Mouse (Mus musculus) hindbrain, embryonic 11.5 days (tissue): ENCODE results near the gene Prdm4. TPM values are rescaled to one million over a fixed set of nuclear protein-coding genes. Genes with fewer than 3 reads are reported as not detected.

Experiments
- ATAC-seq: fragments of 200-750 bp; cut with Nextera tagmentation; 2 replicates; pipeline ENCODE4 v1.8.0; 2017; ENCODE audit warnings: mild to moderate bottlenecking, moderate TSS enrichment, moderate library complexity; ENCODE audit not compliant: low FRiP score
- DNase-seq: peaks from one replicate; pipeline ENCODE4 v3.0.0-alpha.2; 2015; ENCODE audit warnings: low spot score
- H3K27ac ChIP-seq: fragments of 300-500 bp; sonication (generic); 2 replicates; pipeline ENCODE4 v1.5.1; 2014; ENCODE audit warnings: mild to moderate bottlenecking, low read depth, low read length
- H3K27me3 ChIP-seq: fragments of 300-500 bp; sonication (generic); 2 replicates; pipeline ENCODE4 v1.6.1; 2014; ENCODE audit warnings: mild to moderate bottlenecking, low read length, moderate library complexity, mixed read lengths; ENCODE audit not compliant: control insufficient read depth, insufficient read depth
- H3K36me3 ChIP-seq: fragments of 300-500 bp; sonication (generic); 2 replicates; pipeline ENCODE4 v1.6.1; 2014; ENCODE audit warnings: mild to moderate bottlenecking, low read length, moderate library complexity, mixed read lengths; ENCODE audit not compliant: control insufficient read depth, insufficient read depth
- H3K4me1 ChIP-seq: fragments of 300-500 bp; sonication (generic); replicated peaks from 2 replicates; pipeline ENCODE4 v1.6.1; 2014; ENCODE audit warnings: low read length, mixed read lengths; ENCODE audit not compliant: control insufficient read depth, insufficient read depth
- H3K4me2 ChIP-seq: fragments of 300-500 bp; sonication (generic); replicated peaks from 2 replicates; pipeline ENCODE4 v1.6.1; 2014; ENCODE audit warnings: mild to moderate bottlenecking, low read depth, low read length
- H3K4me3 ChIP-seq: fragments of 300-500 bp; sonication (generic); 2 replicates; pipeline ENCODE4 v1.5.1; 2014; ENCODE audit warnings: low read depth, low read length
- H3K9ac ChIP-seq: fragments of 300-500 bp; sonication (generic); 2 replicates; pipeline ENCODE4 v1.6.1; 2014; ENCODE audit warnings: low read depth, low read length
- H3K9me3 ChIP-seq: fragments of 300-500 bp; sonication (generic); 2 replicates; pipeline ENCODE4 v1.6.1; 2016; ENCODE audit warnings: low read length; ENCODE audit not compliant: control insufficient read depth
- WGBS: fragments of 180-500 bp; shearing (Covaris S2); extraction: QIAGEN DNeasy Blood & Tissue Kit; methylation state at CpG from one replicate; pipeline ENCODE4 v1.1.7; 2014; 5-methylcytosine and 5-hydroxymethylcytosine counted together
- polyA plus RNA-seq: library from polyadenylated mRNA; unstranded; fragments of >200 nt; fragmentation: Nextera tagmentation; extraction: Ambion mirVana; gene quantifications from 2 replicates; pipeline ENCODE4 v1.2.1, GENCODE M21; 2014

Prdm4 gene
- polyA plus RNA-seq: 37.3 and 39.5 TPM in 2 replicates

DNA sequence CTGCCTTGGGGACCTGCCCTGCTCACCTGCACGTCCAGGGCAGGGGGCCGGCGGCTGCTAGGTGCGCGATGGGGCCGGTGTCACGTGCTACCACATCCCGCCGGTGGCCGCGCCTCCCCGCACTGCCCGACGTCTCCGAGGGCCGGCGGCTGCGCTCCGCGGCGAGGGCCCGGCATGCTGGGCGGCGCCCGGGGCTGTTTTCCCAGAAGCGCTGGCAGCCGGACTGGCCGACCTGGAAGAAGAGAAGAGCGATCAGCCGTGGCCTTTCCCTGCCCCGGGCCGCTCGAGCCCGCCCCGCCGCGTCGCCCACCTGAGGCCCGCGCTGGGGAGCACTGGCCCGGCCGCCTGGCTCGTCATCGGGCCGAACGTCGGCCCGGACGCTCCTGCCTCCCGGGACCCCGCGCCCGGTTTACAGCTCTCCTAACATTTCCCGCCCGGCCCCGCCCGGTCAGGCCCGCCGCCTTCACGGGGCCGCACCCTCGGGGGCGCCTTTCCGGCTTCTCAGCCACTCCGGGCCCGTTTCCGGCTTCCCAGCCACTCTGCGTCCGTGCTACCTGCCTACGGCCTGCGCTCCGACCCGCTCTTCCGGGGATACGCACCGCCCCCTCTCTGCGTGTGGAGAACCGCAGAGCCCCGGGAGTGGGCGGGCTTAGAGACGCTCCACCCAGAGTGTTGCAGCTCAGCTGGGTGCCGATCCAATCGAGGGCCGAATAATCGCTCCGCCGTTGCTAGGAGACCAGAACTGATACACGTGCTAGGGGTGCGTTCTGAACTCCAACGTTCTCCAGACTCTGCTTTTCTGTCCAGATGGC lies at the start of gene Prdm4:
Prdm4 (minus strand) TSS at position 645 of the 812 bp plus-strand sequence.
- Histone ChIP-seq H3K9ac (peak within 1 kb of the TSS; percentile 90), H3K4me2 (peak within 1 kb of the TSS; percentile 78), H3K36me3 (no peaks in the 10 kb centered on the region), H3K4me1 (peaks cover 4% of the 10 kb centered on the region; the same call in 1 of the 2 replicates), H3K27me3 (no peaks in the 10 kb centered on the region), H3K27ac (peak within 1 kb of the TSS; percentile 89), H3K4me3 (peak within 1 kb of the TSS; percentile 95), H3K9me3 (no peaks in the 10 kb centered on the region)
- DNase-seq: peak; percentile 99
- WGBS: under 1% methylated on average over 76 of the region's 90 CpGs
- ATAC-seq: peak; percentile 100

DNA sequence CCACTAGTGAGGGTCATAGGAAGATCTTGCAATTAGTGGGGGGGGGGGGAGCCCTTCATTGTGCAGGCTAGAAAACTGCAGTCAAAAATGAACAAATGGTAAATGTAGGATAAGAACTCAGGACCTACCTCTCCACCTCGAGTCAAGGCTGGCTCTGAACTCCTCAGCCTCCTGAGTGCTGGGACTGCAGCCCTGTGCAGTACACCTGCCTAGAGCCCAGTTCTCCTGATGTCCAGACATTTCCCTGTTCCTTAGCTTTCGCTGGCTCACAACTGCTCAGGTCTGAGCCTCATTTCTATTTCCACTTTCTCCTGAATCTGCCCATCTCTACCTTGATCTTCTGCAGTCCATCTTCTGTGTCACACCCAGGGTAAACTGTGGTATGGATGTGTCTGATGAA lies 49.5 kb upstream of the Prdm4 start:
- Histone ChIP-seq H3K27me3 (no peaks in the 10 kb centered on the region), H3K36me3 (no peaks in the 10 kb centered on the region), H3K4me1 (no peaks in the 10 kb centered on the region), H3K4me2 (no peak overlapping the region), H3K9ac (no peak overlapping the region), H3K27ac (no peak overlapping the region), H3K9me3 (no peaks in the 10 kb centered on the region), H3K4me3 (no peak overlapping the region)
- 68% methylated on average over 2 of the region's 2 CpGs for WGBS
- ATAC-seq (no peak), DNase-seq (no peak)

DNA sequence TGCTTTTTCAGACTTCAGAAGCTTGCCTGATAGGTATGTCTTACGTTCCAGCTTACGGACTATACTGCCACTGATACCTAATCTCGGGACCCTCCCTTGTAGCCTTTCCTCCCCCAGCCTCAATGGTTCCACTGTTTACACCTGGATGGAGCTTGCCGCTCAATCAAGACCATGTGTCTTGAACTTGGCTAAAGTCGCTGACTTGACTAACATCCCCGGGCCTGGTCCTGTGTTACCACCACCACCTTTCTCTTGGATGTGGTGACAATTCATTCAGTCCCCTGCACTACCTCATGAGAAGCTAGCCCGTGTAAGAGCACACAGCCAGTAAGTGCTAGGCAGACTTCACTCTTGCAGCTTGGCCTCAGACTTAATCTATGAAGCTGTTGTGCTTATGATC lies 47.4 kb upstream of the Prdm4 start:
- Histone ChIP-seq H3K4me2 (no peak overlapping the region), H3K9me3 (no peaks in the 10 kb centered on the region), H3K27me3 (no peaks in the 10 kb centered on the region), H3K9ac (no peak overlapping the region), H3K27ac (no peak overlapping the region), H3K4me1 (no peaks in the 10 kb centered on the region), H3K36me3 (no peaks in the 10 kb centered on the region), H3K4me3 (no peak overlapping the region)
- ATAC-seq: no peak
- no peak for DNase-seq
- 88% methylated on average over 7 of the region's 7 CpGs for WGBS

GRCm38 (mm10) chr10:85962897-85963296 lies 46.0 kb upstream of the Prdm4 start:
- H3K4me1 ChIP-seq: no peaks in the 10 kb centered on the region
- no peak overlapping the region for H3K9ac ChIP-seq
- H3K9me3 ChIP-seq: no peaks in the 10 kb centered on the region
- no peak overlapping the region for H3K27ac ChIP-seq
- H3K4me3 ChIP-seq: no peak overlapping the region
- no peak overlapping the region for H3K4me2 ChIP-seq
- no peaks in the 10 kb centered on the region for H3K27me3 ChIP-seq
- no peak for ATAC-seq
- DNase-seq: no peak
- 75% methylated on average over 9 of the region's 9 CpGs for WGBS
- no peaks in the 10 kb centered on the region for H3K36me3 ChIP-seq

GRCm38 (mm10) chr10:85957464-85957950 lies 40.6 kb upstream of the Prdm4 start, which contains the start of gene Rtcb:
Gene Rtcb (minus strand): TSS chr10:85957823.
- Histone ChIP-seq H3K4me1 (no peaks in the 10 kb centered on the region; the same call in 1 of the 2 replicates), H3K36me3 (no peaks in the 10 kb centered on the region), H3K27ac (peak within 1 kb of the TSS; percentile 51; the same call in 1 of the 2 replicates), H3K9me3 (no peaks in the 10 kb centered on the region), H3K9ac (peak within 1 kb of the TSS; percentile 86), H3K27me3 (no peaks in the 10 kb centered on the region), H3K4me3 (peak within 1 kb of the TSS; percentile 89), H3K4me2 (peak within 1 kb of the TSS; percentile 68)
- peak; percentile 97 for DNase-seq
- under 1% methylated on average over 37 of the region's 38 CpGs for WGBS
- ATAC-seq: peak; percentile 90

- Histone ChIP-seq H3K4me3 (peak overlapping the region; percentile 89), H3K9me3 (no peaks in the 10 kb centered on the region), H3K4me1 (no peaks in the 10 kb centered on the region; the same call in 1 of the 2 replicates), H3K36me3 (0 out of 2 replicates have a peak, but pooled peaks cover 2% of the 10 kb centered on the region), H3K27me3 (no peaks in the 10 kb centered on the region), H3K27ac (peak overlapping the region; percentile 51; the same call in 1 of the 2 replicates), H3K4me2 (peak overlapping the region; percentile 68), H3K9ac (peak overlapping the region; percentile 86)
- WGBS: 7% methylated on average over 20 of the region's 20 CpGs
- peak; percentile 45; the same call in 1 of the 2 replicates for ATAC-seq
- no peak for DNase-seq
These were observed 40.0 kb upstream of the Prdm4 start for GRCm38 (mm10) chr10:85956871-85957419.

DNA sequence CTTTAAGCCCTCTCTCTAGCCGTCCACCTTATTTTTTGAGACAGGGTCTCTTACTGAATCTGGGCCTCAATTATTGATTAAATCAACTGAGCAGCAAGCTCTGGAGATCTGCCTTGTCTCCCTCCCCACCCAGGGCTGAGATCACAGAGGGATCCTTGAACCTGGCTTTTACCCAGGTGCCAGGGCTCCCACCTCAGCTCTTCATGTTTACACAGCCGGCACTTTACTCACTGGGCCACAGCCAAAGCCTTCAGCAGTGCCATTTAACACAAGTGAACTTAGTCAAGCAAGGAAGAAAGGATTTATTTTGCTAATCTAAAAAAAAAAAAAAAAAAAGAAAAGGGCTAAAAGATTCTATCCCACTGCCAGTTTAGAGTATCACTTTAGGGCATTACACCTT lies 37.5 kb upstream of the Prdm4 start:
- Histone ChIP-seq H3K4me1 (no peaks in the 10 kb centered on the region; the same call in 1 of the 2 replicates), H3K27me3 (no peaks in the 10 kb centered on the region), H3K27ac (no peak overlapping the region), H3K4me2 (no peak overlapping the region), H3K4me3 (no peak overlapping the region), H3K9me3 (no peaks in the 10 kb centered on the region), H3K36me3 (0 out of 2 replicates have a peak, but pooled peaks cover 6% of the 10 kb centered on the region), H3K9ac (no peak overlapping the region)
- DNase-seq (no peak), ATAC-seq (no peak)
- 92% methylated on average over 2 of the region's 2 CpGs for WGBS

DNA sequence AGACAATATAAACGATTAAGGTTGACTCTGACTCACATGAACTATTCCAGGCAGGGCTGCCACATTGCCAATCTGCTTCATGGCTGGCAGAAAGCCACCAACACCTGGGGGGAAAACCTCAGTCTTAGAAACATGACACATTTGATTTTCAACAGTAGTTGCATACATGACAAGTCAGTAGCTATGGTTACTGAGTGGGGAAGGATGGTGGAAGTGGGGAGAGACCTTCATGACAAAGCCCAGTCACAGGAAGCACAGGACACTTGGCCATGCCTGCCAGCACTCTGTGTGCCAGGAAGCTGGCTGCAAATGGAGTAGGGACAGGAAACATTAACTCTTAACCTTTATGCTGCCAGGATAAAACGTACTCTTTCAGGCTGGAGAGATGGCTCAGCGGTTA lies 36.5 kb upstream of the Prdm4 start:
- no peaks in the 10 kb centered on the region for H3K9me3 ChIP-seq
- H3K9ac ChIP-seq: no peak overlapping the region
- H3K36me3 ChIP-seq: 0 out of 2 replicates have a peak, but pooled peaks cover 6% of the 10 kb centered on the region
- 90% methylated on average over 3 of the region's 3 CpGs for WGBS
- no peak for ATAC-seq
- no peak overlapping the region for H3K4me3 ChIP-seq
- no peaks in the 10 kb centered on the region; the same call in 1 of the 2 replicates for H3K4me1 ChIP-seq
- no peak overlapping the region for H3K4me2 ChIP-seq
- no peak overlapping the region for H3K27ac ChIP-seq
- H3K27me3 ChIP-seq: no peaks in the 10 kb centered on the region
- no peak for DNase-seq
